Mouse (Mus musculus) neural tube, embryonic 10.5 days (tissue): ENCODE results near the gene Nudt1.

Experiments used
- DNase-seq: peaks from one replicate; pipeline ENCODE4 v3.0.0-alpha.2; 2017; ENCODE audit warnings: low spot score; ENCODE audit errors: extremely low spot score

Gene Nudt1

DNA sequence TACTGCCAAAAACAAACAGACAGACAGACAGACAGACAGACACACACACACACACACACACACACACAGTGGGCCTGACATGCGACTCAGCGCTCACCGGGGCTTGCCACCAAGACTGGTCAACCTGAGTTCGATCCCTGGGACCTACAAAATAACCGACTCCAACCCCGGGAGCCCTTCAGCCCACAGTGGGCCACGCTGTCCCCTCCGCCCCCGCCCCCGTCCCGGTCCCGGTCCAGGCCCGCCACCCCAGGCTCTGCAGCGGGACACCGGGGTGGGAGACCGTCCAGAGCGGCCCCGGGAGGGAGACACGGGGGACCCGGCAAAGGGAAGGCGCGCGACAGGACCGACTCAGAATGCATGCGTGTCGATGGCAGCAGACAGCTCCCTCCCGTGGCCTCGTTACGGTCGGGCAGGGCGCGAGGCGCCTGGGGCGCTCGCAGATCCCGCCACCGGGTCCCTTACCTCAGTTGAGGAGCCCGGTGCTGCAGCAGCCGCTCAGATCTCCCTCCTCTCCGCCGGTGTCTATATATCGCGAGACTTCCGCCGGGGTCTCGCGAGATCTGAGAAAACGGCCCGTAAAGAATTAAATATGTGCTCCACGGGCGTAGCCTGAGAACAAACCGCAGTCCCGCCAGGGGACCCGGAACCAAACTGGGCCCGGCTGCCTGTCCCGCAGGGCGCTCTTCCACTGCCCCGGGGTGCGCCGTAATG is at the start of gene Nudt1, which contains the start of gene Mad1l1:
Gene Nudt1 (plus strand): TSS at position 615 of the 714 bp plus-strand sequence.
Gene Mad1l1 (minus strand): TSS at position 511 of the 714 bp plus-strand sequence.
- peak; percentile 93 for DNase-seq

DNA sequence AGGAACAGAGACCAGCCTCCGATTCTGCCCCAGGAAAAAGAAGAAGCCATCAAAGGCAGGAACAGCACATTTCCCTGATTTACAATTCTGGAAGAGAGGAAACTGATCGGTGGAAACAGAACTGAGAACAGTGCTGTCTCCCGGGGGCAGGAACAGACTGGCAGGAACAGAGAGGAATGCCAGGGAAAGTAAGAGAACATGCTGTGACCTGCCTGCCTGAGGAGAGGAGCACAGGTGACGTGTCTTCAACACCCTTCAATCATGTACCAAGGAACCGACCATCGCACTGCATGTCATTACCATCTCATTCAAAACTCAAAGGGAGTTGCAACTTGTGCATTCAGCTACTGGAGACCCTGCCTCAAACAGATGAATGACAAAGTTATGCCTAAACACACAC is 44.7 kb upstream of the Nudt1 start:
- no peak for DNase-seq

- DNase-seq: no peak
These were observed 41.3 kb upstream of the Nudt1 start for GRCm38 (mm10) chr5:140280205-140280604.

DNA sequence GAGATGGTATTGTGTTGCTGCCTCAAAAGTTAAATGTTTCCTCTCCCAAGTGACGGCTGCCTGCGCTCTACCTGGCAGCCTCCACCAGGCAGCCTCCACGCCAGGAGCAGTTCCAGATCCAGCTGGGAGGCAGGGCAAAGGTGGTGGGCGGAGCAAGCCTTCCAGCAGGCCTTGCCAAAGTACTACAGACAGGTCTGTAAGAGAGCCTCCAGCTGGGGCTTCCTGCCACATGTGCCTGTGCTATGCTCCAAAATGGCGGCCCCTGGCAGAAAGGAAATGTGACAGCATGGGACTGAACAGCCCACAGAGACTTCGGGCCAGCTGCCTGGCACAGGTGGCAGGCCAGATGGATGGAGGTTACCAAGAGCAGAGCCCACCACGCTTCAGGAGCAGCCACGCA is 39.1 kb upstream of the Nudt1 start:
- DNase-seq: no peak

- DNase-seq: no peak
These were observed 38.6 kb upstream of the Nudt1 start for GRCm38 (mm10) chr5:140282900-140283299.

GRCm38 (mm10) chr5:140284011-140284410 is 37.4 kb upstream of the Nudt1 start:
- DNase-seq: no peak

DNA sequence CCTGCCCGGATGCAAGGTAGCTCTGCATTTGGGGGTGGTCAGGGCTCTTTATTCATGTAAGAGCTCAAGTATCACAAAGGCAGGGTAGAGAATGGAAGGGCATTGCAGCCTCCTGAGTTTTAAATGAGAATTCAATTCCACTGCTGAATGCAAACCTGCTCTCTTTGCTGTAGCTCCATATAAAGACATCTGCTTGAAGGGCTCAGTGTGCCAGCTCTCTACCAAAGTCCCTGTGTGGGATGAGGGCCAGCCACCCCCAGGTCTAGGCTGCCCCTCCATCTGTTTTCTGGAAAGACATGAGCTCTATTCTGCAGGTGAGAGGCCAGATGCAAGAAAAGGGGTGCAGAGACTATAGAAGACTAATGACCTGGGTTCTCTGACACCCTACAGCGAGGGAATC is 36.7 kb upstream of the Nudt1 start:
- DNase-seq: no peak

GRCm38 (mm10) chr5:140288287-140288686 is 33.2 kb upstream of the Nudt1 start:
- no peak for DNase-seq

- no peak for DNase-seq
These were observed 32.3 kb upstream of the Nudt1 start for GRCm38 (mm10) chr5:140289161-140289560.

- peak; percentile 39 for DNase-seq
These were observed 29.3 kb upstream of the Nudt1 start for GRCm38 (mm10) chr5:140292152-140292551.

DNA sequence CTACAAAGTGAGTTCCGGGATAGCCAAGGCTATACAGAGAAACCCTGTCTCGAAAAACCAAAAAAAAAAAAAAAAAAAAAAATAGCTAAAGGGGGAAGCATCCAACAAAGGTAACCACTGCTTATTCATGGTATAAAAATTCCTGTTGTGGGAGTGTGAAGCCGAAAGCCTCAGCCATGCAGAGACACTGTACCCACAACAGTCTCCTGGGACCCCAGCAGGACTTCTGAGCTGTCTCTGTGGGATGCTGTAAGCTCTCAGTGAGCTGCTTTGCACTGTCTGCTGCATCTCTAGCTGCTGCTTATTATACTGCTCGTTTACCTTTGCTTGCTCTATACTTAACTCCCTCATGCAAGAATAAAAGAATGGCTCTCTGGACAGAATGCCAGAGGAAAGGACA is 23.2 kb upstream of the Nudt1 start:
- DNase-seq: no peak

GRCm38 (mm10) chr5:140306016-140306415 is 15.4 kb upstream of the Nudt1 start:
- no peak for DNase-seq

DNA sequence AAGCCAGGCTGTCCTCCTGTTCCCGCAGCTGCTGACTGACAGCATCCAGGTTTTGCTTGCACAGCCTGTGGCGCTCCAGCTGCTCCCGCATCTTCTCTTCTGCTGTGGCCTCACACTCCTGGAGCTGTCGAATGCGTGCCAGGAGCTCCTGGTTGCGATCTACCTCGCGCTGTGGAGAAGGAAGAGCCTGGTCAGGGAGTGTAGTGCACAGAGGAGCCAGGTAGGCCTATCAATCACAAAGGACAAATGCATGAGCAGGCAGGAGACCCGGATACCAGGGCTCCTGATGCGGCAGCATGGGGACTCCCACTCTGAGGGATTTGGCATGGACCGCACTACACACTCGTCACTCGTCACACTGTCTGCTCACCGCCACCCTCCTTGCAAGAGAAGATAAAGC is 13.9 kb upstream of the Nudt1 start:
- no peak for DNase-seq

DNA sequence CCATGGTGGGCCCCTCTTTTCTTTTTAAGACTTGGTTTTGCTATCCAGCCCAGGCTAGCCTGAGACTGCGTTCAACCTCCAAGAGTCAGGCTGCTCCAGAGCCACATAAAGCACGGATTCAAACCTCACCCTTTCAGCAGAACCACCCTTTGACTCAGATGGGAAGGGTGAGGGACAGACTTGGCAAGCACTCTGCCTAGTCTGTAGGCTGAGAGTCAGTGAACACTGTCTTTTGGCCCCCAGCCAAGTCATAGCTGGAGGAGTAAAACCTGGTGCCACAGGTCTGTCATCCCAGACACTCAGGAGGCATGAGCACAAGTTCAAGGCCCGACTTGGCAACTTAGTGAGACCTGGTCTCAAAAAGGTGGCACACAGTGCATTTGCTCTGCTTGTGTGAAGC is 4.7 kb upstream of the Nudt1 start:
- DNase-seq: no peak

DNA sequence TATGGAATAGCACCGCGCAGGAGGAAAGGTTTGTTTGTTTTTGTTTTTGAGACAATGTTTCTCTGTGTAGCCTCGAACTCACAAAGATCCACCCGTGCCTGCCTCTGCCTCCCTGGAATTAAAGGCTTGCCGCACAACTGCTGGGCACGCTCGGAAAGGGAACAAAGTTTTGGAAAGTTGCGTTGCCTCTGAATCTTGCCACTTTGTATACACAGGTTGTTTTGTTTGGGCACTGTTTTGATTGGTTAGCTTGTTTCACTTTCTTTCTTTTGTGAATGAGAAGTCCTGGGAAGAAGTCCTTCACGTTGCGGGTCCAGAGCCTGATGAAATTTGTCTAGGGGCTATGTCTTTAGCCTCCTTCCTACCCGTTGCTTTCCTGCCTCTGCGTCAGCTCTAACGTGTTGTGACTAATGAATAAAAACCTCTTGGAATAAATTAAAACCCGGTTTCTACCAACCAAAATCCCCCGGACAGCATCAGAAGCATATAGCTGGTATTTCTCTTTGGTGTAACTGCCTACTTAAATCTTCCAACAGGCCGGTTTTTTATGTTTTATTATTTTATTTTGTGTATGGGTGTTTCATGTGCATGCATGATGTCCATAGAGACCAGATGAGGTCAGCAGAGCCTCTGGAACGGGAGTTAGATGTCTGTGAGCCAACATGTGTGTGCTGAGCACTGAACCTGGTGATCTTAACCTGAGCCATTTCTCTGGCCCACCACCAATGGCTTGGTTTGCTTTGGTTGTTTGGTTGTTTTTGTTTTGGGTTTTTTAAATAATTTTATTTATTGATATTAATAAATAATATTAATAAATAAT is 510 bp downstream of the Nudt1 start:
- DNase-seq: no peak

- no peak for DNase-seq
These were observed 2.6 kb downstream of the Nudt1 start for GRCm38 (mm10) chr5:140324058-140324457.

GRCm38 (mm10) chr5:140331615-140332512 is 10.4 kb downstream of the Nudt1 start, which contains the start of gene Mrm2:
Mrm2 (minus strand) TSS chr5:140331898.
- DNase-seq: peak; percentile 87

DNA sequence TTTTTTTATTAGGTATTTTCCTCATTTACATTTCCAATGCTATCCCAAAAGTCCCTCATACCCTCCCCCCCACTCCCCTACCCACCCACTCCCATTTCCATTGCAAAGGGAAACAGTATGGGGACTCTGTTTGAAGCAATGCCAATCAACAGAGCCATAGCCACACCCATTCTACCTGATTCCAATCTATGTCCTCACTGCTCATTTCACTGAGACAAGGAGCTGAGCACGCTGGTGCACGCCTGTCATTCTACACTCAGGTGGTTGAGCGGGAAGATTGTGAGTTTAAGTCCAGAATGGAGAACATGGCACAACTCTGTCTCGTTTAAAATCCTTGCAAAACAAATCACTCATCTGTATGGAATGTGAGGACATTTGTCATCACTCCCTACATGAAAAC is 11.1 kb downstream of the Nudt1 start:
- no peak for DNase-seq

GRCm38 (mm10) chr5:140333631-140334030 is 12.2 kb downstream of the Nudt1 start:
- no peak for DNase-seq

- peak; percentile 53 for DNase-seq
These were observed 15.2 kb downstream of the Nudt1 start for GRCm38 (mm10) chr5:140336680-140337079.

DNA sequence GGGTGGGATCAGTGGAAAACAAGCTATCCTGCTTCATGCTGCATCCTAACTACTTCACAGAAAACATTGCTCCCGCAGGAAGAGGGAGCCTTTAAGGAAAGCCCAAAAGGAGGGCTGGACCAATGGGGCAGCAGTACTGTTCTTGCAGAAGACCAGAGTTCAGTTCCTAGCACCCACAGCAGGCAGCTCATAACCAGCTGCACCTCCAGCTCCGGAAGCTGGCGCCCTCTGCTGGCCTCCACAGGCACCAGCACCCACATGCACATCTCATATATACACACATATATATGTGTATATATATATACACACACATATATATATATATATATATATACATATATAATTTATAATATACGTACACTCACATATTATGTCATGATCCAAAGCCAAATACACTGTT is 17.3 kb downstream of the Nudt1 start:
- DNase-seq: no peak

GRCm38 (mm10) chr5:140339836-140340235 is 18.4 kb downstream of the Nudt1 start:
- no peak for DNase-seq
